Mouse (Mus musculus): ENCODE measurements around the gene Grin1. TPM values are rescaled to one million over a fixed set of nuclear protein-coding genes. Genes with fewer than 3 reads are reported as not detected.

Gene Grin1
- 0.19 and 0.41 TPM in 2 replicates for polyA plus RNA-seq (2012; rRNA removed; ENCODE audit: low replicate concordance)

DNA sequence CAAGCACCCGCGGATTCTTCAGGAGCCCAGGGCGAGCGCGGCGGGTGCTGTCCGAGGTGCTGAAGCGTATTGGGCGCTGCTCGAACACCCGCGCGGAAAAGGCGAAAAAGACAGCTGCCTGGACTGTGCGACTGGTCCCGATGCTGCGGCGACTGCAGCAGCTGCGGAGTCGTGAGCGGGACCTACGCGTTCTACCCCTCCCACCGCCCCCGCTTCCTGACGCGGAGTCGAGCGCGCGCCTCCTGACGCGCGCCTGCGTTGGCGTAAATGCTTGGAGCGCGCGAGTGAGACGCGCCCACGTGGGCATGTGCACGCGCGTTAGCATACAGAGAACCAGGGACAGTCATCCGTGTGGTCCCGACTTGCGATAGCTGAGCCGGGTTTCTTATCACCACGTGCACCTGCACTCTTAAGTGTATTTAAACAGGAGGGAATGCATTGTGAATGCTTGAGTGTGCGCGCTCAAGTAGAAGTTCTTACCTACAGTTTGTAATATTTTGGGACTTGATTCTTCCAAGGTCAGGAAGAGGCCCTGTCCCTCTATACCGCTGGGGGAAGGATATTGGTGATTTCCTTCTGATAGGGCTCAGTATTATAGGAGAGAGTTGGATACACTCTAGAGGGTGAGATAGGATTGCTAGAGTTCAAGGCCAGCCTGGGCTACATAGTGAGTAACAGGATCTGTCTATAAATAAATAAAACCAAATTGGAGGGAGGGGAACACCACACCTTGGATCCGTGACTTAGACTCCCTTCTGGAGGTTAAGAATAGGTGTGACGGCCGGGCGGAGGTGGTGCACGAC, at the start of gene Grin1:
TSS of gene Grin1 (minus strand) at position 217 of the 803 bp plus-strand sequence.

GRCm38 (mm10) chr2:25365091-25365761, 46.2 kb upstream of the Grin1 start, which contains the start of gene Uap1l1:
Uap1l1 (minus strand) TSS chr2:25365682.

GRCm38 (mm10) chr2:25356208-25357079, 37.5 kb upstream of the Grin1 start, which contains the start of gene Dpp7:
Dpp7 (minus strand) TSS chr2:25356359.

GRCm38 (mm10) chr2:25332286-25333160, 13.5 kb upstream of the Grin1 start, which contains the start of gene Man1b1:
Man1b1 (plus strand) TSS chr2:25332338.

GRCm38 (mm10) chr2:25289651-25290050, 29.3 kb downstream of the Grin1 start, which contains the start of gene Lrrc26:
Lrrc26 (plus strand) TSS chr2:25289915.

DNA sequence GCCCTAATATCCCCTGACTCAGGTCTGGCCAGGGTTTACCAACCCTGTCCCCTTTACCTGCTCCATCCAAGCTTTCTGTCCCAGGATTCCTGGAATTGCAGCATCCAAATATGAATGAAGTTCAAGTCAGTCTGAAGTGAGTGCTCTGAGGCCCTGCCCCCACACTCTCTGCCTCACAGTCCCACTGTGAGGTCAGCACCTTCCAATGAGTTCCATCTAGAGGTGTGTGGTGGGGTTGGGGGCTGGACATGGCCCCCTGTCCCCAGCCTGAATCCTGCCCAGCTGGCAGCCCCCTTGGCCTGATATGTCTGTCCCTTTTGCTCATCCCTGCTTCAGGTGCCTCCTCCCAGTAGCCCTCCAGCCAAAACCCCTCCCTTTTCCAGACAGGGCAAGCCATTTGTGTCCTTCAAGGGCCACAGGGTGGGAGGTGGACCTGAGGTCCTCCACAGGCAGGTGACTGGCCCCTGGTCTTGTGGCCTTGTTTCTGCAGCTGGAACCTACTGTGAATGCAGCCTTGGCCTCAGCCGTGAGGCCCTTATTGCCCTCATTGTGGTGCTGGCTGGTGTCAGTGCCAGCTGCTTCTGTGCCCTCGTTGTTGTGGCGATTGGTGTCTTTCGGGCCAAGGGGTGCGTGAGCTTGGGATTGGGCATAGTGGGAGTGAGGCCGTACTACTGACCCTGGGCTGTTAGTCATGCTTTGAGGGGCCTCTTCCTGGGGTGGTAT, 30.9 kb downstream of the Grin1 start, which contains the start of gene Tmem210:
TSS of gene Tmem210 (plus strand) at position 219 of the 723 bp plus-strand sequence.

GRCm38 (mm10) chr2:25271827-25272511, 47.0 kb downstream of the Grin1 start, which contains the start of the genes Ssna1 and Anapc2:
Ssna1 (minus strand) TSS chr2:25272438.
Anapc2 (plus strand) TSS chr2:25272478.

DNA sequence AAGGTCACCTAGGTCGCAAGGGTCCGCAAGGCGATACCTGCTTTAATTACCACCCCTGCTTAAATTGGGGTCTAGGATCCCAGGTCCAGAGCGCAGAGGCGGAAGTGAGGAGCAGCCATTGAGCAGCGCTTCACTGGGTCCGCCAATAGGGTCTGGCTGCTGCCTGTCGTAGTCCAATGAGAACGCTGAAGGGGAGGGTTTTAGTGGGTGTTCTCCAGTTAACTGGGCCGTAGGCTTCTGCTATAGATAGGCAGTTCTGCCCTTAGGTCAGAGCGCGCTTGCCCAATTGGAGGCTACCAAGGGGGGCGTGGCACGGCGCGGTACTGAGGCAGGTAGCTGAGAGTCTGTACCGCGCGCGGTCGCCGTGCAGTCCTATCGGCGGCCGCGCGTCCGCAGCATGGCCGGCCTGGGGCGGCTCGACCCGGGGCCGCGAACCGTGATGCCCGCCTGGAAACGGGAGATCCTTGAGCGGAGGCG, 56.7 kb downstream of the Grin1 start, which contains the start of gene Tprn:
TSS of gene Tprn (plus strand) at position 328 of the 477 bp plus-strand sequence.

GRCm38 (mm10) chr2:25255284-25255779, 63.7 kb downstream of the Grin1 start, which contains the start of gene Tmem203:
Tmem203 (plus strand) TSS chr2:25255439.

DNA sequence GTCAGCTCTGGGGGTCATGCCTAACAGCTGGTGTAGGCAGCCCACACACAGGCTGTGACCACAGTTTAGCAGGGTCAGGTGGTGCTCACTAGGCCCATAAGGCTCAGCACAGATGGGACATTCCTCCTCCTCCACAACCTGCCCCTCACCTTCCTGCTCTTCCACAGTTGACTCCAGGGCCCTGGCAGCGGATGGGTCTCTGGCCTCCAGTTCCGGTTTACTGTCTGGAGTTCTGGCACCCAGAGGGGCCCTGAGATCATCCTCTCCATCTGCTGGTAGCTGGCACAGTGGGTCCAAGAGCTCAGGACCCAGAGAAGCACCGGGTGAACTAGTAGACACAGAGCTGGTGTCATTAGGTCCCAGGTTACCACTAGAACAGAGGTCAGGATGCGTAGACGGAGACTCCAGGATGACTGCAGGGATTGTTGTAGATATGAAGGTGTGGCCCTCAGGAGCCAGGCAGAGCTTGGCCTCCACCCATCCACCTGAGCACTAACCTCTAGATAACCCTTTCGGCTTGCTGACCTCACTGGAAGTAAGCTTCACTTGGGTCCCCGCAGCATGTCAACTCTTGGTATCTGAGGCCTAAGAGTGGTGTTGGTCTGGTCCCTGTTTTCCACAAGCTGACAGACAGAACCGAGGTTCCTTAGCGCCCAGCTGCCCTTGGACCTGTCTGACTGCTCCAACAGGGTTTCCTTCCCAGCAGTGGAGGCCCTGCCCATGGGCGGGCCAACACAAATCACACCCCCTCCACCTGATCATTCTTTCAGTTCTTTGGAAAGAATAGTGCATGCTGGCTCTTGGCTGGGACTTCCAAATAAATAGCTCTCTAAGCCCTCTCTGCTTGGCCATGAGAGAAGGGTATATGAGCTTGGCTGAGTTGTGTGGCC, 72.6 kb downstream of the Grin1 start, which contains the start of gene AL732309.1:
TSS of gene AL732309.1 (minus strand) at position 681 of the 890 bp plus-strand sequence.

GRCm38 (mm10) chr2:25242101-25242506, 76.9 kb downstream of the Grin1 start, which contains the start of the genes Rnf208 and Cysrt1:
Rnf208 (plus strand) TSS chr2:25242255.
Cysrt1 (minus strand) TSS chr2:25242452.

Other genes with a start within 250 kb of the Grin1 start
- 0.11 and 0.26 TPM in 2 replicates for gene Entpd8, start 238.9 kb downstream of the Grin1 start, polyA plus RNA-seq (2012; rRNA removed; ENCODE audit: low replicate concordance)
- 0.07 and 0.16 TPM in 2 replicates for gene Noxa1, start 224.0 kb downstream of the Grin1 start, polyA plus RNA-seq (2012; rRNA removed; ENCODE audit: low replicate concordance)
- 15.2 and 32.0 TPM in 2 replicates for gene Nrarp, start 138.4 kb downstream of the Grin1 start, polyA plus RNA-seq (2012; rRNA removed; ENCODE audit: low replicate concordance)
- 34.9 and 70.8 TPM in 2 replicates for gene Tor4a, start 122.3 kb downstream of the Grin1 start, polyA plus RNA-seq (2012; rRNA removed; ENCODE audit: low replicate concordance)
- 51.7 and 97.1 TPM in 2 replicates for gene Nelfb, start 107.7 kb downstream of the Grin1 start, polyA plus RNA-seq (2012; rRNA removed; ENCODE audit: low replicate concordance)
- gene Stpg3, start 104.5 kb downstream of the Grin1 start, polyA plus RNA-seq (2012; rRNA removed; ENCODE audit: low replicate concordance) = 0.23 TPM in 1 of 2 replicates, not detected in the other
- 0.17 and 0.19 TPM in 2 replicates for gene Fam166a, start 100.4 kb downstream of the Grin1 start, polyA plus RNA-seq (2012; rRNA removed; ENCODE audit: low replicate concordance)
- 306 and 366 TPM in 2 replicates for gene Tubb4b, start 94.5 kb downstream of the Grin1 start, polyA plus RNA-seq (2012; rRNA removed; ENCODE audit: low replicate concordance)
- gene Slc34a3, start 84.8 kb downstream of the Grin1 start, polyA plus RNA-seq (2012; rRNA removed; ENCODE audit: low replicate concordance) = 0.04 and 0.06 TPM in 2 replicates
- 0.19 and 0.24 TPM in 2 replicates for gene Rnf224, start 82.4 kb downstream of the Grin1 start, polyA plus RNA-seq (2012; rRNA removed; ENCODE audit: low replicate concordance)
- 22.4 and 35.6 TPM in 2 replicates for gene Rnf208, start 76.9 kb downstream of the Grin1 start, polyA plus RNA-seq (2012; rRNA removed; ENCODE audit: low replicate concordance)
- gene Cysrt1, start 76.7 kb downstream of the Grin1 start, polyA plus RNA-seq (2012; rRNA removed; ENCODE audit: low replicate concordance) = 20.7 and 26.5 TPM in 2 replicates
- gene AL732309.1, start 72.3 kb downstream of the Grin1 start, polyA plus RNA-seq (2012; rRNA removed; ENCODE audit: low replicate concordance) = 28.2 and 30.4 TPM in 2 replicates
- 52.0 and 81.2 TPM in 2 replicates for gene Tmem203, start 63.7 kb downstream of the Grin1 start, polyA plus RNA-seq (2012; rRNA removed; ENCODE audit: low replicate concordance)
- 18.4 and 28.7 TPM in 2 replicates for gene Tprn, start 56.6 kb downstream of the Grin1 start, polyA plus RNA-seq (2012; rRNA removed; ENCODE audit: low replicate concordance)
- gene Ssna1, start 46.7 kb downstream of the Grin1 start, polyA plus RNA-seq (2012; rRNA removed; ENCODE audit: low replicate concordance) = 54.2 and 69.4 TPM in 2 replicates
- gene Anapc2, start 46.7 kb downstream of the Grin1 start, polyA plus RNA-seq (2012; rRNA removed; ENCODE audit: low replicate concordance) = 82.5 and 180 TPM in 2 replicates
- not detected in 2 replicates for gene Tmem210, start 31.0 kb downstream of the Grin1 start, polyA plus RNA-seq (2012; rRNA removed; ENCODE audit: low replicate concordance)
- 9.9 and 19.6 TPM in 2 replicates for gene Lrrc26, start 29.3 kb downstream of the Grin1 start, polyA plus RNA-seq (2012; rRNA removed; ENCODE audit: low replicate concordance)
- gene Man1b1, start 13.2 kb upstream of the Grin1 start, polyA plus RNA-seq (2012; rRNA removed; ENCODE audit: low replicate concordance) = 11.8 and 12.5 TPM in 2 replicates
- gene Dpp7, start 37.2 kb upstream of the Grin1 start, polyA plus RNA-seq (2012; rRNA removed; ENCODE audit: low replicate concordance) = 43.0 and 55.8 TPM in 2 replicates
- gene Uap1l1, start 46.5 kb upstream of the Grin1 start, polyA plus RNA-seq (2012; rRNA removed; ENCODE audit: low replicate concordance) = 43.6 and 71.9 TPM in 2 replicates
- gene Sapcd2, start 53.1 kb upstream of the Grin1 start, polyA plus RNA-seq (2012; rRNA removed; ENCODE audit: low replicate concordance) = 0.86 and 3.4 TPM in 2 replicates
- 48.9 and 63.5 TPM in 2 replicates for gene Entpd2, start 76.7 kb upstream of the Grin1 start, polyA plus RNA-seq (2012; rRNA removed; ENCODE audit: low replicate concordance)
- 151 and 254 TPM in 2 replicates for gene Npdc1, start 80.2 kb upstream of the Grin1 start, polyA plus RNA-seq (2012; rRNA removed; ENCODE audit: low replicate concordance)
- 7.8 and 13.8 TPM in 2 replicates for gene Fut7, start 104.1 kb upstream of the Grin1 start, polyA plus RNA-seq (2012; rRNA removed; ENCODE audit: low replicate concordance)
- gene Abca2, start 109.5 kb upstream of the Grin1 start, polyA plus RNA-seq (2012; rRNA removed; ENCODE audit: low replicate concordance) = 52.8 and 92.1 TPM in 2 replicates
- gene Clic3, start 137.7 kb upstream of the Grin1 start, polyA plus RNA-seq (2012; rRNA removed; ENCODE audit: low replicate concordance) = 8.4 and 21.2 TPM in 2 replicates
- 92.7 and 147 TPM in 2 replicates for gene Paxx, start 141.9 kb upstream of the Grin1 start, polyA plus RNA-seq (2012; rRNA removed; ENCODE audit: low replicate concordance)
- 4.8 and 6.6 TPM in 2 replicates for gene Ptgds, start 150.9 kb upstream of the Grin1 start, polyA plus RNA-seq (2012; rRNA removed; ENCODE audit: low replicate concordance)
- not detected in 2 replicates for gene Lcn12, start 174.7 kb upstream of the Grin1 start, polyA plus RNA-seq (2012; rRNA removed; ENCODE audit: low replicate concordance)
- 19.9 and 31.9 TPM in 2 replicates for gene Fbxw5, start 181.6 kb upstream of the Grin1 start, polyA plus RNA-seq (2012; rRNA removed; ENCODE audit: low replicate concordance)
- gene C8g, start 182.5 kb upstream of the Grin1 start, polyA plus RNA-seq (2012; rRNA removed; ENCODE audit: low replicate concordance) = 12.2 and 13.2 TPM in 2 replicates
- gene Traf2, start 227.8 kb upstream of the Grin1 start, polyA plus RNA-seq (2012; rRNA removed; ENCODE audit: low replicate concordance) = 20.0 and 23.9 TPM in 2 replicates
- gene Edf1, start 238.7 kb upstream of the Grin1 start, polyA plus RNA-seq (2012; rRNA removed; ENCODE audit: low replicate concordance) = 65.0 and 134 TPM in 2 replicates